Mouse (Mus musculus): Measurements from ENCODE around the gene Unc5cl.

The Unc5cl gene

DNA sequence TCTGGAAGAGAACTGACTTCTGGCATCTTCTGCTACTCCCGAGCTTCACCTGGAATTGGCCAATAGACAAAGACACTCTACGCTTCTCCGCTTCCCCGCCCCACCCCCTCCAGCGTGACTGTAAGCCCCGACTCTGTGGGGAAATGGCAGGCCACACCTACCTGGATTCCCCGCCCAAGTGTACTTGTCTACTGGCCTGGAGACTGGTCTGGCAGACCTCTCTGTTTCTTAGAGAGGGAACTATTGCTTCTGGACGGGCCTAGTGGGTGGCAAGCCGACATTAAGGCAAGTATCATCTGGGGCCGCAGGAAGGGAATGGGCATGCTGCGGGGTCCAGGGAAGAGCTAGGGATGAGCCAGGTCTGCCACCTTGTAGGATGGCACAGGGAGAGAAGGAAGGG, at the start of gene Unc5cl:
Gene Unc5cl, plus strand, starts transcription at position 214 of the 400 bp plus-strand sequence.
- DNase-seq (ENCODE audit: low read depth, low spot score) = no peak

GRCm38 (mm10) chr17:48407154-48407553, 47.5 kb upstream of the Unc5cl start:
- DNase-seq (ENCODE audit: low read depth, low spot score) = no peak

DNA sequence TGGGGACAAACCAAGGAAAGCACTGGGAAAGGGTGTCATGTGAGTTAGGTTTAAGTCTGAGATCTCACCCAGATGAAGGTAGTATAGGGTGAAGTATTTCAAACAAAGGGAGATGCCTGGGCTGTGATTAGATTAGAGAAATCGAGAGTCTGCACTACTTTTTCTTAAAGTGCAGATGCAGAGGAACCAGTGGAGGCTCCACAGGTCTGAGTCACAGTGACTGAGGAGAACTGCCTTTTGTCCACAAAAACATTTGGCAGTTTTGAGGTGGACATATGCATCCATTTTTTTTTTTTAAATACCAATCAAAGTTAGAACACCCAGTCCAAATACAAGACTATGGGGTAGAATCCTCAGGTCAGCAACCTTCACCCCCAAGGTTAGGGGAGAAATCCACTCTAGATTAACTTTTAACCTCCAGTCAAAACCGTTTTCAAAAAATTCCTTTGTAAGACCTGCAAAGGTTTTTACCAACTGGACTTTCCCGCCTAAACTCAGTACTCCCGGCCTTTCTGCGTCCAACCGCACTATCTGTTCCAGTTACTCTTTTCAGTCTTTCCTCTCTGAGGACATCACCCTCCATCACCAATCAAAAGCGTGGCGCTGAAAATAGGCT, 46.7 kb upstream of the Unc5cl start:
- peak; percentile 12 for DNase-seq (ENCODE audit: low read depth, low spot score)

DNA sequence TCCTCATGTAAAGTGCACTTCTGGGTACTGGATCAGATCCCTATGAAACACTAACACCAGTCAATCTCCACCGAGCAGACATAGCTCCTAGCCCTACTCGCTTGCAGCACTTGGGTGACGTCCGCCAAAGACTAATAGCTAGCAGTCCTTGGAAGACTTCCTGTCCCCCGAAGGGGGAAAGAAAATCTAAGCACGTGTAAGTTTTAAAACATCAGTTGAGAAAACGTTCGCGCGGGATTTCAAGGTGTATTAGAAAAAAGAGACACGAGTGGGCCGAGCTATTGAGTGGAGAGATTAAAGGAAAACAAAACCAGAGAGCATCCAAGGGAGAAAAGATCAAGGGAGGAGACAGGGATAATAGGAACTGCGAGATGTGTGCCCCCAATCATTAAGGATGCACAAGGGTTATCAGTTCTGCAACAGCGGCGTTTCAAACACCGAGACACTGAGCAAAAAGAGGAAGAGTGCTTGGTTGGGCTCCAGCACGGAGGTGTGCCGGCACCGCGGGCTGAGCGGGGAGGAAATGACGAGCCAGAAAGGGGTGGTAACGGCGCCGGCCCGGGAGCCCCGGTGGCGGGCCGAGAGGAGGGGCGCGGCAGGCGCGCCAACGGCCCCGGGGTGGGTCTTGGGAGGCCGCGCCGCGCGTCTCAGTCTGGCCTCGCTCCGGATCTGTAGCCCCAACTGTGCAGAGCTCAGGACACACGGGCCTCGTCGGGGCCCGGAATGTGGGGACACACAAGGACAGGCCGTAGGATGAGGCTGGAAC, 46.0 kb upstream of the Unc5cl start:
- DNase-seq (ENCODE audit: low read depth, low spot score) = peak; percentile 57

DNA sequence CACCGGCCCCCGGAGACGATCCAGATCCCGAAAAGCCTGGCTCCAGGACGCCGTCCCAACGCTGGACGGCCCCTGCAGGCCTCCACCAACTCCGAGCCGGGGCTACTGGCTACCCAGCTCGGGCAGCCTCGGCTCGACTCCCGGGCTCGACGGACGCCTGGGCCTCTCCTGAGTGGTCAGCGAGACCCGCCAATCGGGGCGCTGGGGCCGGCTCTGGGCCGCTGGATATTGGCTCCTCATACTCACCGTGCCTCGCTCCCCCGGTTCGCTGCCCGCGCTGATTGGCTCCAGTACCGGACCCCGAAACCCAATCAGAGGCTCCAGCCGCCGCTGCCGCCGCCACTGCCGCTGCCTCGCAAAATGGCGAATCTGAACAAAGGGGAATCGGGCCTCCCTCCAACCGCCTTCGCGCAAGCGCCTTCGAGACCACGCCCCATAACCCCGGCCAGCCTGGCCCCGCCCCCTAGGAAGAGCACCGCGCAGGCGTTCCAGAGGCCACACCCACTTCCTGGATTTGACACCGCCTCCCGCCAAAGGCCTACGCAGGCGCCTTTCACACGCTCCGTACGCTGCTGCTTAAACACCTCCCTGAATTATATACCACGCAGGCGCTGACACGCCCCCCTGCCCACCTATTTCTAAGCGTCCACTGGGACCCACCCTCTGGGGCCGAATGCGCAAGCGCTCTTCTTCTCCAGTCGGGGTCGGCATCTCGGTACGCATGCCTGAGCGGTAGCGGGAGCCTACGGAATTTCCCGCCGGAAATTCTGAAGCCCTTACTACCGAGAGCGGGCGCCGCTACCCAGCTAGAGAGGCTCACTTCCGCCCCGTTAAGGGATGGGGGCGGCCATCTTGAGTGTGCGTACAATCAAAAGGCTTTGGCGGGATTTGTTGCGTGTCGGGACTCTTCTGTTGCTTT, 45.1 kb upstream of the Unc5cl start, which contains the start of the genes Nfya and Oard1:
Gene Nfya, minus strand, starts transcription at position 527 of the 919 bp plus-strand sequence.
Gene Oard1, plus strand, starts transcription at position 635 of the 919 bp plus-strand sequence.
- DNase-seq (ENCODE audit: low read depth, low spot score) = peak; percentile 100

DNA sequence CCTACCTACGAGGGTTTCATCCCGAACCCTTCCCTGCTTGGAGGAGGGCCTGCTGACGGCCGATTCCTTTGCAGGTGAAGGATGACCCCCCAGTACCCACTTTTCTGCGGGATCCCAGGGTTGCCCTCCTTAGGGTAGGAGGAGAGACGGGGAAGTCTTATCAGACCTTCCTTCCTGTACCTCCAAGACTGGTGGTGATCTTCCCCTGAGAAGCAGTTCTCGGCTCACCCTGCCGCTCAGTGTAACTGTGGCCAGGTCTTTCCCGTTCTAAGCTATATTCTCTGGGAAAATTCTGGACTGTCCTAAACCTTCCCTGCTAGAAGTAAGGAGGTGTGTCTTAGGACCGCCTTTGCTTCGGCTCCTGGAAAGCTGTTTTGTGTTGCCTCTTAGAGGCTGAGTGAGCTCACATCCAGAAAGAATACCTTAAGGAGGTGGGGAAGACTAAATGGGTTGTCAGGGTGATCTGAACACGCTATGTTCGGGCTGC, 44.4 kb upstream of the Unc5cl start:
- peak; percentile 50 for DNase-seq (ENCODE audit: low read depth, low spot score)

DNA sequence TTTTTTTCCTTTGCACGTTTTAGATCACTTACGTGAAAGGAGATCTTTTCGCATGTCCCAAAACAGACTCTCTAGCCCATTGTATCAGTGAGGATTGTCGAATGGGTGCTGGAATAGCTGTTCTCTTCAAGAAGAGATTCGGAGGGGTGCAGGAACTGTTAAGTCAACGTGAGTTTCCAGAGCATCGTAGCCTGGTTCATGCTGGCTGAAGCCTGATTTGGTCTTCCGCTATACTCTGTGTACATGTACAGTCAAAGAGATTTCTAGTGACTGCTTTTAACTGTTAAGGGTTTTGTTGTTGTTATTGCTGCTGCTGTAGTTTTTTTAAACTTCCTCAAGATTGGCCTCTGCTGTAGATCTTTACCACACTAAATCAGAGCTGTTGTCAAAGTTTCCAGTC, 43.5 kb upstream of the Unc5cl start:
- no peak for DNase-seq (ENCODE audit: low read depth, low spot score)

DNA sequence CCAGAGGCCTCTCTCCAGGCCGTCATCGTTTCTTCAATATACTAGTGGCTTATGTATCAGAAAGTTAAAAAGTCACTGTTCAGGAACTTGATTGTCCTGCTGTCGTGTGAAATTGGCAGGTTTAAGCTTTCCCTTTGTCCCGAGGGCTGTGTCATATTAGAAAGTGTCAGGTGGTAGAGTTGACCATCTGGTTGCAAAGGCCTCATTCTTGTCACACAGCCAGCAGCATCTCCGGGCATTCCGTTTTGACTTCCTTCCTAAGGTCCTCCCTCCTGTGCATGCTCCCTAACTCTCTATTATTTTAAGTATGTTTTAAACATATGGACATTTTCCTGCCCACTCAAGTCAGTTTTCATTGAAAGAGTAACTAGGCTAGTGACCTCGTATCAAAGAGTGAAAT, 38.7 kb upstream of the Unc5cl start:
- DNase-seq (ENCODE audit: low read depth, low spot score) = no peak

DNA sequence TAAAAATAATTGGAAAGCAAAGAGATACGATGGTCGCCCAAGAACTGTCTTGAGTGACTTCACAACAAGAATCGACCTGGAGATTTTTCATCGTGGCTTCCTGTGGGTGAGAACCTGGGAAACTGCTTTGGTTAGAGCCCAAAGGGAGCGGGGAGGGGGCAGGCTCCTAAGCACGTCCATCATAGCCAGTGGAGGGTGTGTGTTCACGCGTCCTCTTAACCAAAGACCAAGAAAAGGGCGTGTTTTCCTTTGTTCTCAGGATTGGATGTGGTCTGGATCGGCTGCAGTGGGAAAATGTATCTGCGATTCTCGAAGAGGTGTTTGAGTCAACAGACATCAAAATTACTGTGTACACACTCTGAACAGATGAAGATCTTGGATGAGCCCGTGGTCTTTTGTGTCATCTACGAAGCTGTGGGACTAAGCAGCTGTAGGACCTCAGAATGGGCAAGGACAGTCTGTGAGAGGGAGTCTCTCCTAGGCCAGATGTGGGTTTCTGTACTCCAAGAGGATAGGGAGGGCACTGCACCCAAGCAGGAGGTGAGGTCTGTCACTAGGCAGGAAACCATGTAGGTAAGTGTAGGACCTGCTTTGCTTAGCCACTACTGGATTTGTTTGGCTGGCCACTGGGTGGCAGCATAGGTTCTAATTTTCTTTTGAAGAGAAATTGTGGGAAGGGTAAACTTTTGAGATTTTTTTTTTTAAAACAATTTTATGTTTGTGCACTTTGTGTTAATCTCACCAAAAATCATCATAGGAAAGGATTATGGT, 38.1 kb upstream of the Unc5cl start:
- peak; percentile 65 for DNase-seq (ENCODE audit: low read depth, low spot score)

GRCm38 (mm10) chr17:48417521-48417920, 37.2 kb upstream of the Unc5cl start:
- no peak for DNase-seq (ENCODE audit: low read depth, low spot score)

DNA sequence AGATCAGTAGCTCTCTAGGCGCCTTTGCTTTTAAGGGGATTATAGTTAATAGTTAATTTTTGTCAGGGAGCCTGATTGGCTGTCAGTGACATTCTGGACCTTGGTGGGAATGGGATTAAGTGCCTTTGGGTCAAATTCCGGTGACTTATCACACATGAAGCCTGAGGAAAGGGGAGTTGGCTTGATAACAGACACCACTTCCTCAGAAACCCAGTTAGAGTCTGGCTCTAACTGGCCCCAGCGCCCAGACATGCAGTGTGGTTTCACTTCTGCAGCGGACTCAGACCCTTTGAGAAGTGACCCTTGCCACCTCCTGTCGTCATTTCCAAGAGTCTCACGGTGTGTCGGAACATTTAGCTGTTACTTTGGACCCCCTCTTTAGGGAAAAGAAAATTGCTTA, 36.5 kb upstream of the Unc5cl start:
- DNase-seq (ENCODE audit: low read depth, low spot score) = no peak

DNA sequence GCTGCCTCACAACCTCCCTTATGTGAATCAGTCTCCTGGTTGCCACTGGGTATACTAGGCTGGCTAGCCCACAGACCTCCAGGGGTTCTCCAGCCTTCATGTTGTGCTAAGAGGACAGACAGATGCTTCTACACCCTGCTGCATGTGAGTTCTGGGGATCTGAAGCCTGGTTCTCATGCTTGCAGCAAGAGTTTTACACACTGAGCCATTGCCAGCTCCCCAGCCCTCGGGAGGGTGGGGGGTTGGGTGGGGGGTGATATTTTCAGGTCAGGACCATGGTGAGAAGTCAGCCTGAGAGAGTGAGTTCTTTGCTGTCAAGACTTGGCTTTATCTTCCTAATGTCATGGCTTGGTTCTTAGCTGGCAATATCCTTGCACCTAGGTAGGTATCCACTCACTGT, 35.9 kb upstream of the Unc5cl start:
- DNase-seq (ENCODE audit: low read depth, low spot score) = no peak

GRCm38 (mm10) chr17:48419571-48419970, 35.1 kb upstream of the Unc5cl start:
- no peak for DNase-seq (ENCODE audit: low read depth, low spot score)

GRCm38 (mm10) chr17:48424237-48424636, 30.5 kb upstream of the Unc5cl start:
- no peak for DNase-seq (ENCODE audit: low read depth, low spot score)

GRCm38 (mm10) chr17:48425823-48426612, 28.7 kb upstream of the Unc5cl start:
- no peak for DNase-seq (ENCODE audit: low read depth, low spot score)

GRCm38 (mm10) chr17:48426991-48427750, 27.5 kb upstream of the Unc5cl start:
- no peak for DNase-seq (ENCODE audit: low read depth, low spot score)

- no peak for DNase-seq (ENCODE audit: low read depth, low spot score)
Measured at GRCm38 (mm10) chr17:48427852-48428530, 26.7 kb upstream of the Unc5cl start.

GRCm38 (mm10) chr17:48430394-48430793, 24.3 kb upstream of the Unc5cl start:
- no peak for DNase-seq (ENCODE audit: low read depth, low spot score)

DNA sequence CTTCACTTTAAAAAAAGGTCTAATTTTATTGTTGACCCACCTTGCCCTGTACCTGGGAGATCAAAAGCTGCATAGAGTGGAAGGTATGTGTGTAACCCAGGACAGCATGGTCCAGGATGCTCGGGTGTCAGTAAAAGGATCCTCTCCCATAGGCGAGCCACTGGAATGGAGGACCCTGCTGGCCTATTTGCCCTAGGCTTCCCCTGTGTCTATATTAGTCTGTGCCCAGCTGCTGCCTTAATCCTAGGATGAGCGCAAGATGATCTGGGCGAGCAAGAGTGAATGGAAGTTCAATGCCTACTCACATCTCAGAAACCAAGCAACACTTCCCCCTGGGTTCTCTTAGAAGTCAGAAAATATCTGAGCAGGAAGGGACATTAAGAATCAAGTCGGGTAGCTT, 23.6 kb upstream of the Unc5cl start:
- no peak for DNase-seq (ENCODE audit: low read depth, low spot score)
